Mouse (Mus musculus): ENCODE measurements around the gene Hoxd13.

Hoxd13 gene

GRCm38 (mm10) chr2:74667842-74668357, at the start of gene Hoxd13:
Hoxd13 (plus strand) TSS chr2:74668310.
- DNase-seq (ENCODE audit: low spot score in 2 of 2), result no peak

GRCm38 (mm10) chr2:74619676-74620246, 48.3 kb upstream of the Hoxd13 start:
- no peak for DNase-seq (ENCODE audit: low spot score in 2 of 2)

GRCm38 (mm10) chr2:74620368-74620767, 47.7 kb upstream of the Hoxd13 start:
- no peak for DNase-seq (ENCODE audit: low spot score in 2 of 2)

- DNase-seq (ENCODE audit: low spot score in 2 of 2), result no peak
Observed at GRCm38 (mm10) chr2:74635412-74635811, 32.7 kb upstream of the Hoxd13 start.

- no peak for DNase-seq (ENCODE audit: low spot score in 2 of 2)
Observed at GRCm38 (mm10) chr2:74642431-74642830, 25.7 kb upstream of the Hoxd13 start.

GRCm38 (mm10) chr2:74645631-74646030, 22.5 kb upstream of the Hoxd13 start:
- DNase-seq (ENCODE audit: low spot score in 2 of 2), result no peak

- no peak for DNase-seq (ENCODE audit: low spot score in 2 of 2)
Observed at GRCm38 (mm10) chr2:74647082-74647864, 20.8 kb upstream of the Hoxd13 start.

GRCm38 (mm10) chr2:74652996-74653340, 15.1 kb upstream of the Hoxd13 start:
- no peak for DNase-seq (ENCODE audit: low spot score in 2 of 2)

GRCm38 (mm10) chr2:74653781-74654535, 14.2 kb upstream of the Hoxd13 start:
- no peak for DNase-seq (ENCODE audit: low spot score in 2 of 2)

- no peak for DNase-seq (ENCODE audit: low spot score in 2 of 2)
Observed at GRCm38 (mm10) chr2:74654743-74655419, 13.2 kb upstream of the Hoxd13 start.

GRCm38 (mm10) chr2:74655420-74655781, 12.7 kb upstream of the Hoxd13 start:
- no peak for DNase-seq (ENCODE audit: low spot score in 2 of 2)

- DNase-seq (ENCODE audit: low spot score in 2 of 2), result no peak
Observed at GRCm38 (mm10) chr2:74655821-74656631, 12.1 kb upstream of the Hoxd13 start.

- no peak for DNase-seq (ENCODE audit: low spot score in 2 of 2)
Observed at GRCm38 (mm10) chr2:74656632-74657021, 11.5 kb upstream of the Hoxd13 start.

- DNase-seq (ENCODE audit: low spot score in 2 of 2), result no peak
Observed at GRCm38 (mm10) chr2:74657251-74658023, 10.7 kb upstream of the Hoxd13 start.

GRCm38 (mm10) chr2:74658024-74658666, 10.0 kb upstream of the Hoxd13 start:
- no peak for DNase-seq (ENCODE audit: low spot score in 2 of 2)

- no peak for DNase-seq (ENCODE audit: low spot score in 2 of 2)
Observed at GRCm38 (mm10) chr2:74658667-74659371, 9.3 kb upstream of the Hoxd13 start.

GRCm38 (mm10) chr2:74659507-74660005, 8.6 kb upstream of the Hoxd13 start, which contains the start of gene Evx2:
Evx2 (minus strand) TSS chr2:74659557.
- DNase-seq (ENCODE audit: low spot score in 2 of 2), result no peak

GRCm38 (mm10) chr2:74660421-74661375, 7.4 kb upstream of the Hoxd13 start:
- DNase-seq (ENCODE audit: low spot score in 2 of 2), result no peak

Measured in urinary bladder, postnatal 36 days (tissue).